Mouse (Mus musculus) midbrain, embryonic 15.5 days (tissue): Measurements from ENCODE around the gene Ddb1. TPM values are rescaled to one million over a fixed set of nuclear protein-coding genes. Genes with fewer than 3 reads are reported as not detected.

Experiments used
- ATAC-seq: fragments of 200-750 bp; cut with Nextera tagmentation; replicated peaks from 2 replicates; pipeline ENCODE4 v1.8.0; 2017; ENCODE audit warnings: moderate TSS enrichment
- H3K27ac ChIP-seq: fragments of 300-500 bp; sonication (generic); 2 replicates; pipeline ENCODE4 v1.5.1; 2015; ENCODE audit warnings: mild to moderate bottlenecking, inconsistent platforms
- H3K27me3 ChIP-seq: fragments of 300-500 bp; sonication (generic); replicated peaks from 2 replicates; pipeline ENCODE4 v1.6.1; 2015; ENCODE audit warnings: inconsistent platforms
- H3K36me3 ChIP-seq: fragments of 300-500 bp; sonication (generic); replicated peaks from 2 replicates; pipeline ENCODE4 v1.6.1; 2015; ENCODE audit warnings: inconsistent platforms
- H3K4me1 ChIP-seq: fragments of 300-500 bp; sonication (generic); 2 replicates; pipeline ENCODE4 v1.6.1; 2015; ENCODE audit warnings: inconsistent platforms
- H3K4me2 ChIP-seq: fragments of 300-500 bp; sonication (generic); 2 replicates; pipeline ENCODE4 v1.6.1; 2015; ENCODE audit warnings: inconsistent platforms, mild to moderate bottlenecking, moderate library complexity
- H3K4me3 ChIP-seq: fragments of 300-500 bp; sonication (generic); 2 replicates; pipeline ENCODE4 v1.5.1; 2015; ENCODE audit warnings: mild to moderate bottlenecking, inconsistent platforms
- H3K9ac ChIP-seq: fragments of 300-500 bp; sonication (generic); 2 replicates; pipeline ENCODE4 v1.6.1; 2015; ENCODE audit warnings: mild to moderate bottlenecking, inconsistent platforms
- H3K9me3 ChIP-seq: fragments of 300-500 bp; sonication (generic); 2 replicates; pipeline ENCODE4 v1.6.1; 2016; ENCODE audit warnings: inconsistent platforms
- WGBS: fragments of 180-500 bp; shearing (Covaris S2); methylation state at CpG from one replicate; pipeline ENCODE4 v1.1.7; 2015; ENCODE audit warnings: mixed read lengths; 5-methylcytosine and 5-hydroxymethylcytosine counted together
- polyA plus RNA-seq: library from polyadenylated mRNA; unstranded; fragments of >200 nt; fragmentation: Nextera tagmentation; extraction: Ambion mirVana; gene quantifications from 2 replicates; pipeline ENCODE4 v1.2.1, GENCODE M21; 2015

The Ddb1 gene
- polyA plus RNA-seq, 1 experiment from 2014 or later: 252 TPM

- peaks cover 25% of the 10 kb centered on the region for H3K4me1 ChIP-seq
- no peak overlapping the region for H3K9ac ChIP-seq
- no peak for ATAC-seq
- WGBS: 94% methylated on average over 2 of the region's 2 CpGs
- H3K9me3 ChIP-seq: no peaks in the 10 kb centered on the region
- H3K4me2 ChIP-seq: no peak overlapping the region
- H3K27ac ChIP-seq: no peak overlapping the region
- no peaks in the 10 kb centered on the region for H3K27me3 ChIP-seq
- H3K36me3 ChIP-seq: 0 out of 2 replicates have a peak, but pooled peaks cover under 1% of the 10 kb centered on the region
- H3K4me3 ChIP-seq: no peak overlapping the region
These were observed 5.5 kb upstream of the Ddb1 start for GRCm38 (mm10) chr19:10599648-10600047.

DNA sequence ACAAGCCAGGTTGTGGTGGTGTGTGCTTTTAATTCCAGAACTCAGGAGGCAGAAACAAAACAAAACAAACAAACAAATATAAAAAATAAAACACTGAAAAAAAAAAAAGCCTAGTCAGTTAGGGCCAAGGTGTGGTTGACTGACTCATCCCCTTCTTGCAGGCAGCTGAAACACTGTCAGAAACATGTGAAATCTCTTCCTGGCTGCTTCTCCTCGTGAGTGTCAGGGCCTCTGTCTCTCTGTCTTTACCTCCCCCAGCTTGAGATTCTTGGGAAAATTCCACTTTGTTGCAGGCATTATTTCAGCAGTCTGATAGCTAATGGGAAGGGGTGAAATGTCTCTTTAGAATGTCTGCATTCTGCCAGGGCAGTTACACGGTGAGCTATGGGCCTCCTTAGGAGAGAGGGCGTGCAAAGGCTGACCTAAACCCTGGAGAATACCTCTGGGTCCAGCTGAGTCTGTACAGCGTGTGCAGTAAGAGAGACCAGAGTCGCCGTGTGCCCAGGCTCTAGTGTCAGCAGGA is 2.8 kb upstream of the Ddb1 start:
- Histone ChIP-seq H3K4me1 (peaks cover 40% of the 10 kb centered on the region), H3K36me3 (0 out of 2 replicates have a peak, but pooled peaks cover 2% of the 10 kb centered on the region), H3K27ac (peak overlapping the region; percentile 91), H3K4me3 (peak overlapping the region; percentile 31), H3K9ac (peak overlapping the region; percentile 54), H3K9me3 (no peaks in the 10 kb centered on the region), H3K27me3 (no peaks in the 10 kb centered on the region), H3K4me2 (peak overlapping the region; percentile 59)
- 2% methylated on average over 6 of the region's 6 CpGs for WGBS
- peak; percentile 13; the same call in 1 of the 2 replicates for ATAC-seq

GRCm38 (mm10) chr19:10602787-10603186 is 2.3 kb upstream of the Ddb1 start:
- Histone ChIP-seq H3K27me3 (no peaks in the 10 kb centered on the region), H3K36me3 (peaks cover 4% of the 10 kb centered on the region), H3K4me1 (peaks cover 44% of the 10 kb centered on the region), H3K27ac (peak overlapping the region; percentile 91), H3K9ac (peak overlapping the region; percentile 54), H3K9me3 (no peaks in the 10 kb centered on the region), H3K4me3 (peak overlapping the region; percentile 31), H3K4me2 (peak overlapping the region; percentile 59)
- peak; percentile 64 for ATAC-seq
- WGBS: under 1% methylated on average over 9 of the region's 9 CpGs

- no peaks in the 10 kb centered on the region for H3K27me3 ChIP-seq
- no peak overlapping the region for H3K4me3 ChIP-seq
- peaks cover 44% of the 10 kb centered on the region for H3K4me1 ChIP-seq
- H3K36me3 ChIP-seq: peaks cover 15% of the 10 kb centered on the region
- WGBS: 86% methylated on average over 18 of the region's 18 CpGs
- no peak overlapping the region; the same call in 1 of the 2 replicates for H3K4me2 ChIP-seq
- no peak overlapping the region for H3K9ac ChIP-seq
- H3K9me3 ChIP-seq: no peaks in the 10 kb centered on the region
- H3K27ac ChIP-seq: no peak overlapping the region; the same call in 1 of the 2 replicates
- no peak for ATAC-seq
These were observed 1.2 kb upstream of the Ddb1 start for GRCm38 (mm10) chr19:10603660-10604523.

DNA sequence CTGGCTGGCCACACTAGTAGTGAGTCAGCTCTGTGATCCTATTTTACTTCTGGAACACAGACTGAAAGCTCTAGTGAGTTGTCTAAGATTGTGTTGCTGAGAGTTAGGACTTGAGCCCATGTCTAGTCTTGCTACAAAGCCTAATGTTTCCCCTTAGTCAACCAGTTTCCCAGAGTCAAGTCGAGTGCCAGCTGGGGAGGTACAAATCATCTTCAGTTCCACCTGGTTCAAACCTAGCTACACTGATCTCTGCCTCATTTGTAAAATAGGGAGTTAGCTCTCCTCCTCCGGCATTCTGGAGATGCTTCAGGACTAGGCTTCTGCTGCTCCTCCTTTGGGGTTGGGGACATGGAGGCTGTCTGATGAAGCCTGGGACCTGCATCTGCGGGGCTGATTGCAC is 593 bp upstream of the Ddb1 start:
- peak overlapping the region; percentile 67 for H3K4me2 ChIP-seq
- H3K27ac ChIP-seq: peak overlapping the region; percentile 95
- ATAC-seq: no peak
- peak overlapping the region; percentile 87 for H3K4me3 ChIP-seq
- 60% methylated on average over 3 of the region's 3 CpGs for WGBS
- H3K27me3 ChIP-seq: no peaks in the 10 kb centered on the region
- H3K9ac ChIP-seq: peak overlapping the region; percentile 88
- peaks cover 44% of the 10 kb centered on the region for H3K4me1 ChIP-seq
- H3K36me3 ChIP-seq: peaks cover 20% of the 10 kb centered on the region
- no peaks in the 10 kb centered on the region for H3K9me3 ChIP-seq

DNA sequence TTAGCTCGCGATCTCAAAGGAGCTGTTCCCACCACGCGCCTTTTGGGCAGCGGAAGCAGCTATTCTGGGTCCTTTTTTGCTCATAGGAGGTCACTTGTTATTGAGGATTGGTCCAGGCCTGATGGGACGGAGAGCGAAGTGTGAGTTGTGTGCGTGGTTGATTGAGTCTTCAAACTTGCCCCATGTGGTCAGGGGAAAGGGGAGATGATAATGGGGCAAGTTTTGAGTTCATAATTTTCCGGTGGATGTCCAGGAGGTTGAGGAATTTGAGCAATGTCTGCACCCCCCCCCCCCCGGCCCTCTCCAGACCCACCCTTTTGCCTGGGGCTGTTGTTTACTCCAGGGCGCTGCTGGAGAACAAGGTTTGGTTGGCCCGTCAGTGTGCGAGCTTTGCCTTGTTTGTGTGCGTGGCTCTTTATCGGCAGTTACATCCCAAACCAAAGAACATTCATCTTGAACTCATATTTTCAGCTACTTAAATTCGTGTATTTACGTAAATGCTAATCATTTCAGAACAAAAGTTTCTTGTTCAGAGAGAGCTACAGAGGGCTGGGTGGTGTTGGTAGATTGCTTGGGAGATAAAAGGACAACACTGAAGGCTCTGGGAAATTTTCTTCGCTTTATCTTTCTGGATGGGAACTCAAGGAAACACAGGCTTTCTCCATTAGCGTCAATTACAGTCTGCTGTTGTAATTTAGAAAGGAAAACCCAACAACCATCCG is 935 bp downstream of the Ddb1 start:
- H3K4me2 ChIP-seq: peak overlapping the region; percentile 67
- H3K27me3 ChIP-seq: no peaks in the 10 kb centered on the region
- peaks cover 44% of the 10 kb centered on the region for H3K4me1 ChIP-seq
- ATAC-seq: 0 out of 2 replicates have a peak, but pooled peaks have one; percentile 4
- peak overlapping the region; percentile 87 for H3K4me3 ChIP-seq
- H3K36me3 ChIP-seq: peaks cover 35% of the 10 kb centered on the region
- 9% methylated on average over 20 of the region's 20 CpGs for WGBS
- H3K9ac ChIP-seq: peak overlapping the region; percentile 87
- no peaks in the 10 kb centered on the region for H3K9me3 ChIP-seq
- H3K27ac ChIP-seq: peak overlapping the region; percentile 83

DNA sequence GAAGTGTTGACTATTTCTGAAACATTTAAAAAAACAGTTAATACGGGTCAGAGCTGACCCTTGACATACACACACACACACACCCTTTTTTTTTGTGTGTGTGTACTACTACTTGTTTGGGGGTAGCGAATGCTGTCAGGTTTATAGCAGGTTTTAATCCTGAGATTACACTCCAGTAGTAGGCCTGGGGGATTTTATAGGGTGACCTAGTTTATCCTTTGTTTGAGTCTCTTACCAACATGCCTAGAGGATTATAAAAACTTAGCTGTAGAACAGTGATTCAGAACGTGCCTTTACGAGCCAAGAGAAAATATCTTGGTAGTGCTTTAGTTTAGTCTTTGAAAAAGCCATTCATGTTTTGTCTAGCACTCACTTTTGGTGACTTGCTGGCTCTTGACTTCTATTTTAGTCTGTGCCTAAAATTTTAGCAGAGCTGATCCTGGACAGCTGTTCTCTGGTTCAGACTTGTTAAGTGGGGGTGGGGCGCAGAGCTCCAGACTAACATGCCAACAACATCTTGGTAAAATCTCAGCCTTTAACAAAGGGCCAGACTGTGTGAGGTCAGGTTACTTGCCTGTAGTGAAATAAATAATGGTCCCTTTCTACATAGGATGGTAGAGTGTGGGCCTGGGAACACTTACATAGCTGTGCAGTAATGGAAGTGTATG is 3.6 kb downstream of the Ddb1 start:
- Histone ChIP-seq H3K9ac (no peak overlapping the region), H3K27me3 (no peaks in the 10 kb centered on the region), H3K4me1 (peaks cover 29% of the 10 kb centered on the region), H3K27ac (no peak overlapping the region), H3K4me2 (no peak overlapping the region), H3K36me3 (peaks cover 60% of the 10 kb centered on the region), H3K4me3 (no peak overlapping the region), H3K9me3 (no peaks in the 10 kb centered on the region)
- no peak for ATAC-seq
- 91% methylated on average over 5 of the region's 5 CpGs for WGBS

- H3K9ac ChIP-seq: peak within 1 kb of the TSS; percentile 42
- H3K36me3 ChIP-seq: peaks cover 11% of the 10 kb centered on the region; the same call in 1 of the 2 replicates
- peaks cover 15% of the 10 kb centered on the region for H3K4me1 ChIP-seq
- 1% methylated on average over 32 of the region's 32 CpGs for WGBS
- H3K27ac ChIP-seq: 0 out of 2 replicates have a peak within 1 kb of the TSS, but pooled peaks have one; percentile 14
- no peaks in the 10 kb centered on the region for H3K27me3 ChIP-seq
- no peaks in the 10 kb centered on the region for H3K9me3 ChIP-seq
- ATAC-seq: peak; percentile 88
- peak within 1 kb of the TSS; percentile 90 for H3K4me2 ChIP-seq
- peak within 1 kb of the TSS; percentile 41 for H3K4me3 ChIP-seq
These were observed 29.2 kb downstream of the Ddb1 start, which contains the start of gene Vwce for GRCm38 (mm10) chr19:10634106-10634871. TSS of gene Vwce (plus strand) at chr19:10634213.

DNA sequence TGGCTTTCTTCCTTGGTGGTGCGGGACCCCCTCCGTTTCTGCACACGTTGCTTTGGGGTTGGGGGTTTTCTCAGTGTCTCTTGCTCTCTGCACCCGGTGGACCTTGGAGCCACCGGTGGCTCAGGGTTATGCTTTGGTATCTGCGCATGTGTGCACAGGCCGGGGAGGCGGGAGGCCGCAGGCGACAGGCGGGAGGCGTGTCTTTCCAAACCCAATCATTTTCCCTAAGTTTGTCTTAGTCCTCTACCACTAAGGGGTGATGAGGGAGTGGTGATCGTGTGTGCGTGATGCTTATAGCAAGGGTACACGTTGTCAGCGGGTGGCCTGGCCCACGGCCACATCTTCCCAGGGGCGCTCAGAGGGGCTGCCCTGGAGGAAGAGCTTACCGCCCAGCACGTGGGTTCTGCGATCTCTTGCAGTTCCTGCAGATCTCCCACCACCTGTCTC is 29.8 kb downstream of the Ddb1 start:
- peak overlapping the region; percentile 90 for H3K4me2 ChIP-seq
- ATAC-seq: peak; percentile 91
- 0 out of 2 replicates have a peak overlapping the region, but pooled peaks have one; percentile 14 for H3K27ac ChIP-seq
- no peaks in the 10 kb centered on the region for H3K27me3 ChIP-seq
- peak overlapping the region; percentile 41 for H3K4me3 ChIP-seq
- no peaks in the 10 kb centered on the region for H3K9me3 ChIP-seq
- peak overlapping the region; percentile 42 for H3K9ac ChIP-seq
- H3K4me1 ChIP-seq: peaks cover 15% of the 10 kb centered on the region
- WGBS: 6% methylated on average over 21 of the region's 21 CpGs
- peaks cover 5% of the 10 kb centered on the region; the same call in 1 of the 2 replicates for H3K36me3 ChIP-seq

GRCm38 (mm10) chr19:10637840-10638239 is 32.7 kb downstream of the Ddb1 start:
- no peaks in the 10 kb centered on the region for H3K27me3 ChIP-seq
- H3K9me3 ChIP-seq: no peaks in the 10 kb centered on the region
- H3K27ac ChIP-seq: no peak overlapping the region
- H3K4me3 ChIP-seq: no peak overlapping the region
- H3K36me3 ChIP-seq: no peaks in the 10 kb centered on the region
- peaks cover 15% of the 10 kb centered on the region for H3K4me1 ChIP-seq
- no peak overlapping the region for H3K9ac ChIP-seq
- no peak for ATAC-seq
- 63% methylated on average over 7 of the region's 7 CpGs for WGBS
- H3K4me2 ChIP-seq: no peak overlapping the region

DNA sequence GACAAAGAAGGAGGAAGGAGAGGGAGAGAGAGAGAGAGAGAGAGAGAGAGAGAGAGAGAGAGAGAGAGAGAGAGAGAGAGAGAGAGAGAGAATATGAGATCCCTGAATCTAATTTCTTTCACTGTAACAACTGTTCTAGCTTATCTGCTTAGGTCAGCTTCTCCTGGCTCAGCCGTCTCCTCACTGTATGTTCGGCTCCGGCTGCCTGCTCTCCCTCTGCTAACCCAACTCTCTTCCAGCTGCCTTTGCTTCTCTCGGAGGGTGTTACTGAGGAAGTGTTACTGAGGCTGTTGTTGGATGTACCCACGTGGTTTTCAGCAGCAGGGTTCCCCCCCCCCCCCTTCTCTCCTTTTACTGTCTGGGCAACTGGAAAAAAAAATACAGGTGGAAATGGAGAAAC is 35.0 kb downstream of the Ddb1 start:
- H3K4me1 ChIP-seq: peaks cover 5% of the 10 kb centered on the region
- WGBS: 17% methylated on average over 5 of the region's 5 CpGs
- H3K27ac ChIP-seq: no peak overlapping the region
- H3K4me3 ChIP-seq: no peak overlapping the region
- H3K36me3 ChIP-seq: no peaks in the 10 kb centered on the region
- ATAC-seq: no peak
- no peak overlapping the region for H3K4me2 ChIP-seq
- no peak overlapping the region for H3K9ac ChIP-seq
- no peaks in the 10 kb centered on the region for H3K27me3 ChIP-seq
- H3K9me3 ChIP-seq: no peaks in the 10 kb centered on the region
